8 mouse cellular contexts compared by ENCODE assay signal in the genomic region with DNA sequence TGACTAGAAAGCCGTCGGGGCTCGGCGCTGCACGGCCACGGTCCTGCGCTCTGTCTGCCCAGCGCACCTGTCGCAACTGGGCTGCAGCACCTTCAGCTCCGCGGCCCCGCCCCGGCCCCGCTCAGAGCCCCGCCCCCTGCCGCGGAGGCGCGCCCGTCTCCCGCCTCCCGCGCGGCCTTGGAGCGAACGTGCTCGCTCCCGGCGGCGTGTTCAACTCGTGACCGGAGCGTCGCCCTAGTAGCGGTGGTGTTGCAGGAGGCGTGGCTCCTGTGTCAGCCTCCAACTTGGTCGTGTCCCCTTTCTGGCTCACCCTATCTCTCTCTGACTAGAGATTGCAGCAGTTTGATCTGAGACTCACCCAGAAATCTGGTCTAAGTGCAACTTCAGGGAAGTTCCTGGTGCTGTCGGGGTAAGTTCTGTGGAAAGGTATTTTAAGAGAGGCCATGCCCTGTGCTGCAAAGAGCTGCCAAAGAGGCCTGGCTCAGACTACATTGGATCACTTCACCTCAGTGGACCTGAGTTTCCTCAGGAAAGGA. TPM values are rescaled to one million over a fixed set of nuclear protein-coding genes. Genes with fewer than 3 reads are reported as not detected.
DNase-seq lines count a peak whose midpoint lies in the region; ATAC-seq lines count a peak whose summit lies in the region.

A gene (minus strand): TSS at position 123 of the 536 bp plus-strand sequence.

- peak; percentile 94 for ATAC-seq in intestine, embryonic 14.5 days (replicated peaks; ENCODE audit: low FRiP score, low TSS enrichment, low read depth)

- peaks cover 12% of the 10 kb centered on the region for H3K4me1 ChIP-seq in intestine, embryonic 14.5 days (replicated peaks; ENCODE audit: control insufficient read depth, insufficient read depth, low read length)

- intact Hi-C loops in left cerebral cortex, postnatal 14 days (cut with DNase I), result loop anchor here (10.0 kb wide), 1 partner anchor 61 kb away; no protein-coding TSS in a partner anchor

- H3K4me3 ChIP-seq in intestine, embryonic 14.5 days (ENCODE audit: low read depth, low read length), result peak within 1 kb of the TSS; percentile 77

- DNase-seq in adrenal gland, adult (ENCODE audit: inconsistent age in 2 of 2, low spot score in 1 of 2), result peak; percentile 91 to 96
- peak; percentile 93 for DNase-seq in embryo, embryonic 10.5 days (ENCODE audit: low spot score)
- peak; percentile 87 for DNase-seq in gastrocnemius, postnatal 25 days
- peak; percentile 94 for DNase-seq in intestine, embryonic 14.5 days (ENCODE audit: low spot score)
- peak; percentile 70 to 80 for DNase-seq in left cerebral cortex, postnatal 14 days (ENCODE audit: low spot score in 2 of 2)
- DNase-seq in mesoderm, embryonic 11.5 days (ENCODE audit: low read depth, low spot score), result peak; percentile 89
- DNase-seq in right cerebral cortex, postnatal 36 days (ENCODE audit: low spot score in 2 of 2), result peak; percentile 63 to 70
- DNase-seq in yolk sac, embryonic 10.5 days (ENCODE audit: low spot score), result peak; percentile 90

- peak within 1 kb of the TSS; percentile 64 for H3K9ac ChIP-seq in intestine, embryonic 14.5 days (ENCODE audit: low read length)

- no peaks in the 10 kb centered on the region for H3K36me3 ChIP-seq in intestine, embryonic 14.5 days (ENCODE audit: control insufficient read depth, insufficient read depth, low read length)

- H3K4me2 ChIP-seq in intestine, embryonic 14.5 days (ENCODE audit: low read length), result peak within 1 kb of the TSS; percentile 91

- 1% methylated on average over 38 of the region's 38 CpGs for WGBS in intestine, embryonic 14.5 days

- no peaks in the 10 kb centered on the region for H3K9me3 ChIP-seq in intestine, embryonic 14.5 days (ENCODE audit: control insufficient read depth, low read length)

- no peaks in the 10 kb centered on the region for H3K27me3 ChIP-seq in intestine, embryonic 14.5 days (replicated peaks; ENCODE audit: control insufficient read depth, insufficient read depth, low read length)

- peak within 1 kb of the TSS; percentile 51 for H3K27ac ChIP-seq in intestine, embryonic 14.5 days (ENCODE audit: low read depth)

RNA-seq across cellular contexts. Expression of the gene that starts here (rescaled TPM):
- total RNA-seq in gastrocnemius, postnatal 25 days (2021), result 10 to 100 TPM; 10.9 to 12.0 TPM
- 80.3 and 87.9 TPM in 2 replicates for polyA plus RNA-seq in intestine, embryonic 14.5 days (2014; fragmentation: Nextera tagmentation; extraction: Ambion mirVana)
- 10 to 100 TPM; 10.2 to 13.4 TPM for total RNA-seq in left cerebral cortex, postnatal 14 days (2021)

Comparison
In these comparisons a context has a peak if more than half of its experiments do, and no peak if none do; other contexts are left out.
1. Peak in every context shown above with its lines: DNase-seq, ATAC-seq, H3K4me3 ChIP-seq and H3K27ac ChIP-seq.